Mouse (Mus musculus): ENCODE measurements at regions not wholly inside any gene's neighbourhood (a gene's known extent, or its start where the extent isn't known, plus 50 kb on each side); places are given as distances from the start of the nearest gene placed in this dataset.

GRCm38 (mm10) chrX:75728507-75728906 is 146.5 kb downstream of the Pls3 start:
- TF ChIP-seq CTCF (IDR thresholded peaks at IDR 0.05; ENCODE audit: low read depth, low read length) (peak; percentile 19), POLR2A (IDR thresholded peaks at IDR 0.05; ENCODE audit: insufficient read depth, low read length) (no peak), EP300 (IDR thresholded peaks at IDR 0.05; ENCODE audit: insufficient read depth, low read depth, low read length) (no peak)
